Mouse (Mus musculus): Measurements from ENCODE around the gene Padi3. TPM values are rescaled to one million over a fixed set of nuclear protein-coding genes. Genes with fewer than 3 reads are reported as not detected.

Padi3 gene
- polyA plus RNA-seq, 2 experiments from 2014 or later = 0.15 TPM; not detected in 1

DNA sequence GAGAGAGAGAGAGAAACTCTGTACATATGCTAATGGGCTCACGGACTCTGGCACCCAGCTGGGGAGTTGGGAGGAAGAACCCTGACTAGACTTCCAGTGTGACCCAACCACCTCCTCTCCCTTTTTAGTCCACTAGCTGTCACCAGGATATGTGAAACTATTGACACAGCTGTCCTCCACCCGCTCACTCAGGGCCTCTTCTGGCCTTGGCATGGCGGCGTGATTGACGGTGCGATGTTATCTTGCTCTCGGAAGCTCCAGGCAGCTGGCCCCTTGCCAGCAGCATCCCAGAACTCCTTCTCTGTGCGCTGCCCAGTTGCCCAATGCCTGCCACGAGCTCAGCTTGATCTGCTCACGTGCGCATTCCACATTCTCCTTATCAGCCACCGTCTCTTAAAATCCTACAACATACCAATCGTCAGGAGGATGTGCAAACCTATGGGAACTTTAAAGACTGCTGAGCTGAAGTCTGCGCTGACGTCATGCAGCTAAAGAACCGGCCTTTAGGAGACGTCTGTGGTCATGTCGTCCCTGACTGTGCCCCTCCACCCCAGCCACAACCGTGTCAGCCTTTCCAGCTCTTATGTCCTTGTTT lies 30.5 kb downstream of the Padi3 start:
- ATAC-seq = no peak

- ATAC-seq = no peak
Measured at GRCm38 (mm10) chr4:140776623-140777022, 33.8 kb downstream of the Padi3 start.

GRCm38 (mm10) chr4:140775876-140776275 lies 34.6 kb downstream of the Padi3 start:
- no peak for ATAC-seq

DNA sequence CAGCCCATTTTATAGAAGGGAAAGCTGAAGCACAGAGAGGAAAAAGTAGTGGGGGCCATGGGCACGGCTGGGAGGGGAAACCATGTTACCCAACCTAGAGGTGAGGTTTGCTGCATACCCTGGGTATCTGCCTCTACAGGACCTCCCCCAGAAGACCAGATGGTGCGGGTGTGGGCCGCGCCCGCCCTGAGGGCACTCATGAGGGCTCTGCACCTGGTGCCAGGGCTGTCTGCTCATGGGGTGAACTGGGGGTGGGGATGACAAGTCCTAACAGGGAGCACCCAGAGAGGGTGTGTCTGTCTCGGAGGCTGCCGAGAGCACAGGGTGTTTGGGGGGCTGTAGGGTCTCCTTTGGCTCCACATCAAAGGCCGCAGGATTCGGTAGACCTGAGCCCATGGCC lies 35.6 kb downstream of the Padi3 start:
- no peak for ATAC-seq

GRCm38 (mm10) chr4:140774025-140774800 lies 36.2 kb downstream of the Padi3 start, which contains the start of gene Padi4:
Gene Padi4, minus strand, starts transcription at chr4:140774236.
- no peak for ATAC-seq

GRCm38 (mm10) chr4:140771091-140771490 lies 39.4 kb downstream of the Padi3 start:
- no peak for ATAC-seq

DNA sequence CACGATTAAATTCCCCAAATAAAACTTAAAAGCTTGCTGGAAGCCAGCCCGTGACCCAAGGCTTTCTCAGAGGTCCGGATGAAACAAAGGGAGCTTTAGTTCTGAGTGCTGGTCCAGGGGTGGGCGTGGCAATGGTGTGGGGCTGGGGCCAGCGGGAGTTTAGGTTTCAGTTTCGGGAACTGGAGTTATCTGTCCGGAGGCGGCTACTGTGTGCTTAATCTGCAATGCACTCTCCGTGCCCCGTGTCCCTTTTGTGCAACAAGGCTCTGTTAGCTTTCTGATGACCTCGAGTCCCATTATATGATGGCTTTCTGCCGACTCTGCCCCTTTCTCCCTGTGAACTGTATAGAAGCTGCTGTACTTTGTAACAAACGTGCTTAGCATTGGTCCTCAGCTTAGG lies 40.0 kb downstream of the Padi3 start:
- no peak for ATAC-seq

DNA sequence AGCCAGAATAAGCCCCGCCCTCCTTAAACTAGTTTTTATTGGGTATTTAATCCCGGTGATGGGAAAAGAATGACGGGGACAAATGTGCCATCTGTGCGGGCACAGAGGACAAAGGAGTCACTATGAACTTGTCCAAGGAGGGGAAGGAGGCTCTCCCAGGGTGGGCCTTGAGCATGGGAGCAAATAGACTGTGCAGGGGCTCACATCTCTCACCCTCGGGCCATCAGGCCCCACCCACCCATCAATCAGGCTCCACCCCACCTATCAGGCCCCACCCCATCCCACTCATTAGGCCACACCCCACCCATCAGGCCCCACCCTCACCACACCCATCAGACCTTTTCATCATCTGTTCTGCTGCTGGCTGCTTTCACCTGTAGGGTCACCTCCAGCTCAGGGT lies 41.5 kb downstream of the Padi3 start:
- ATAC-seq = no peak

DNA sequence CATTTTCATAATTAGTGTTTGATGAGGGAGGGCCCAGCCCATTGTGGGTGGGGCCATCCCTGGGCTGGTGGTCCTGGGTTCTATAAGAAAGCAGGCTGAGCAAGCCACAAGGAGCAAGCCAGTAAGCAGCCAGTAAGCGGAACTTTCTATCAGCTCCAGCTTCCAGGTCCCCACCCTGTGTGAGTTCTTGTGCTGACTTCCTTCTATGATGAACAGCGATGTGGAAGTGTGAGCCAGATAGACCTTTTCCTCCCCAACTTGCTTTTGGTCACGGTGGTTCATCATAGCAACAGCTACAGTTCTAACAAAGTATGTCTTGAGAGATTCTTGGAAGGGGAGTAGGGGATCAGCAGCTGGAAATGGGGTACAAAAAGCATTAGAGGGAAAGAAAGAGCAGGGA lies 44.5 kb downstream of the Padi3 start:
- ATAC-seq = no peak

GRCm38 (mm10) chr4:140763158-140763557 lies 47.3 kb downstream of the Padi3 start:
- no peak for ATAC-seq

- ATAC-seq = no peak
Measured at GRCm38 (mm10) chr4:140761601-140762000, 48.8 kb downstream of the Padi3 start.

- ATAC-seq = no peak
Measured at GRCm38 (mm10) chr4:140755811-140756210, 54.6 kb downstream of the Padi3 start.

DNA sequence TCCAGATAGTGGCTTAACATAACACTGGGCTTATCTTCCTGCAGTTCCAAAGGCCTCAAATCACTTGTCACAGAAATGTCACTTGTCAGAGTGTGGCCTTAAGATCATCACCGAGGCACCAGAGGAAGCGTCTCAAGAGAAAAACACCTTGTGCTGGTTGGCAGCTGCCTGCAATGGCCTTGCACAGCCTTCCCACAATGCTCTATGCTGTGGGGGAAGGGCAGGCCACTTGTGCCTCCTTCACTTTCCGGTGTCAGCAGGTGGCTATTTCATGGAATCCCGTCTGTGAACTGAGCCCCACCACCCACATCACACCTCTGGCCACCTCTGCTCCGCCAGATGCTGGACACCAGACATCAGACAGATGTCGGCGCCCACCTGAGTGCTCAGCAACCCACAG lies 57.1 kb downstream of the Padi3 start:
- no peak for ATAC-seq

DNA sequence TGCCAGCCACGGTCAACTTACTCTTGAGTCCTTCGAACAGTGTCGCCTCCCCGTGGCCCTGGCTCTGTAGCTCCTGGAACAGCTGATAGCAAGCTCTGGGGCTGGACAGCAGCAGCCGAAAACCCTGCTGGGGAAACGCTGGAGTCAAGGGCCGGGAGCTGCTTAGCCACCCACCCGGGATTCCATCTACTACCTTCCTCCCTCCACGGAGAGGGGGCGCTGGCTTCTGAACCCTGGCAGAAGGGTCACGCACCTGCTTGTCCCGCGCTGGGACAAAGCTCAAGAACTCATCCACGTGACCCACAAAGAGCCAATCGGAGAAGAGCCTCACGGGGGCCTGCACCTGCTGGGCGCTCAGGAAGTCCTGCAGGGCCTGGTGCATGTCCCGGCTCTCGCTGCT lies 60.1 kb downstream of the Padi3 start:
- peak; percentile 54 for ATAC-seq

DNA sequence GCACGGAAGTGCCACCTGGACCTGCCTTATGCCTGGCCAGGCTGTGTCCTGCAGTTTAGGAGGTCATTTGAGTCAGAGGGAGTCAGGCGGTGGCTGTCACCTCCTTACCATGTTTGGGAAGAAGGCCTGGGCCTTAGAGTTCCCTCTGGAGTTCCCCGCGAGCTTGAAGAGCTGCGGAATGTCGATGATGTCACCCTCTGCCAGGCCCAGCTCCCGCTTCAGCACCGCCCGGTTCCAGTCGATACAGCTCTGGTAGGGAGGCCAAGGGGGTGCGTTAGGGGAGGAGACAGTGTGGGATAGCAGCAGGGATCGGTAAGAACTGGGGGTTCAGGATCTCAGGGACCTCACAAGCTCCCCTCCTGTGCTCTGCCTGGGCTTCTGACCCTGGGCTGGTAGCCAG lies 62.5 kb downstream of the Padi3 start:
- no peak for ATAC-seq

DNA sequence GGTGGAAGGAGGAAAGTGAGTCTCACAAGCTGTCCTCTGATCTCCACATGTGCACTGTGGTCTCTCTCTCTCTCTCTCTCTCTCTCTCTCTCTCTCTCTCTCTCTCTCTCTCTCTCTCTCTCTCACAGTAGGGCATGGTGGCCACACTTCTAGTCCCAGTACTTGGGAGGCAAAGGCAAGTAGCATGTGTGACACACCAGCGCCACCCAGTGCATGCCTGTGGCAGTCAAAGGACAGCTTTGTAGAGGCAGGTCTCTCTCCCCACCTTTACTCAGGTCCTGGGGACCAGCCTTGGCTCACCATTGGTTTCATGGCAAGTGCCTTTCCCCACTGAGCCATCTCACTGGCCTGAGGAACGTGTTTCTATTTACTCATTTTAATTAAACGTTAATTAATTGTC lies 65.8 kb downstream of the Padi3 start:
- ATAC-seq = no peak

GRCm38 (mm10) chr4:140743086-140743485 lies 67.4 kb downstream of the Padi3 start:
- no peak for ATAC-seq

DNA sequence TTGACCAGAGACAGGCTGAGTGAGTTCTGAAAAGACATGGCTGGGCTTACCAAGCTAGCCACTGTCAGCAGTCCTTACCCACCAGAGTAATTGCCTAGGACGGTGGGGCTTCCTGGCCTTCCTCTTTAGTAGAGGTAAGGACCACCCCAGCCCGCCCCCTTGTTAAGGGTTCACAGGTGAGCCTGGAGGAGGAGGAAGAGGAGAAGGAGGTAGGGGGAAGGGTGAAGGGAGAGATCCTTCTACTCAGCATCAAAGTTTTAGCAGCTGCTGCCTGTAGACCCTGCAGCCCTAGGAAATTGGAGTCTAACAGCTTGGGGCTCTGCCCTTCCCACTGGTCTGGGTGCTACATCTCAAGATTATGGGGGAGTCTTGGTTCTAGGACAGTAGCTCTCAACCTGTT lies 67.9 kb downstream of the Padi3 start, which contains the start of gene Padi6:
TSS of gene Padi6 (minus strand) at position 101 of the 400 bp plus-strand sequence.
- no peak for ATAC-seq

- no peak for ATAC-seq
Measured at GRCm38 (mm10) chr4:140741401-140741800, 69.0 kb downstream of the Padi3 start.

- no peak for ATAC-seq
Measured at GRCm38 (mm10) chr4:140740655-140741054, 69.8 kb downstream of the Padi3 start.
